Mouse (Mus musculus) ES-Bruce4 (cell line): ENCODE measurements around the gene E4f1. TPM values are rescaled to one million over a fixed set of nuclear protein-coding genes. Genes with fewer than 3 reads are reported as not detected.
A peak's percentile ranks its signal among the peaks of the same experiment; 100 is the strongest.

Source experiments
- H3K27ac ChIP-seq: 2 replicates; pipeline ENCODE4 v1.5.1; 2012; ENCODE audit warnings: low read length, inconsistent platforms; ENCODE audit not compliant: insufficient read depth
- H3K27me3 ChIP-seq: 2 replicates; pipeline ENCODE4 v1.6.1; 2012; ENCODE audit warnings: mild to moderate bottlenecking, low read length, inconsistent platforms; ENCODE audit not compliant: control insufficient read depth, poor library complexity, insufficient read depth, severe bottlenecking
- H3K36me3 ChIP-seq: 2 replicates; pipeline ENCODE4 v1.6.1; 2012; ENCODE audit warnings: inconsistent platforms, mild to moderate bottlenecking, low read length, moderate library complexity; ENCODE audit not compliant: control insufficient read depth, poor library complexity, insufficient read depth, severe bottlenecking
- H3K4me1 ChIP-seq: one replicate; pipeline ENCODE4 v1.8.1; 2011; ENCODE audit warnings: low read length; ENCODE audit not compliant: control insufficient read depth, insufficient read depth
- H3K4me3 ChIP-seq: 2 replicates; pipeline ENCODE4 v1.5.1; 2011; ENCODE audit warnings: low read depth, mild to moderate bottlenecking, low read length
- H3K9ac ChIP-seq: 2 replicates; pipeline ENCODE4 v1.6.1; 2012; ENCODE audit warnings: low read depth, mild to moderate bottlenecking, inconsistent platforms; ENCODE audit not compliant: poor library complexity, severe bottlenecking
- H3K9me3 ChIP-seq: replicated peaks from 2 replicates; pipeline ENCODE4 v1.6.1; 2012; ENCODE audit warnings: mild to moderate bottlenecking, low read length, inconsistent platforms; ENCODE audit not compliant: control insufficient read depth, poor library complexity, insufficient read depth, severe bottlenecking
- CTCF ChIP-seq: IDR thresholded peaks from one replicate; pipeline ENCODE4 v1.8.1; 2011; ENCODE audit warnings: low read depth, low read length
- EP300 ChIP-seq: IDR thresholded peaks from 2 replicates; pipeline ENCODE4 v1.6.1; 2011; ENCODE audit warnings: low read depth, low read length; ENCODE audit not compliant: insufficient read depth
- POLR2A ChIP-seq: IDR thresholded peaks from one replicate; pipeline ENCODE4 v1.8.1; 2011; ENCODE audit warnings: low read length; ENCODE audit not compliant: insufficient read depth
- polyA plus RNA-seq: library from polyadenylated mRNA; stranded (reverse); fragments of >200 nt; gene quantifications from 2 replicates; pipeline ENCODE4 v1.2.4, GENCODE M21; 2011; ENCODE audit warnings: low read depth; ENCODE audit not compliant: missing spikeins, insufficient read depth, insufficient read length

E4f1 gene
- polyA plus RNA-seq, 1 experiment, result 15.3 TPM

DNA sequence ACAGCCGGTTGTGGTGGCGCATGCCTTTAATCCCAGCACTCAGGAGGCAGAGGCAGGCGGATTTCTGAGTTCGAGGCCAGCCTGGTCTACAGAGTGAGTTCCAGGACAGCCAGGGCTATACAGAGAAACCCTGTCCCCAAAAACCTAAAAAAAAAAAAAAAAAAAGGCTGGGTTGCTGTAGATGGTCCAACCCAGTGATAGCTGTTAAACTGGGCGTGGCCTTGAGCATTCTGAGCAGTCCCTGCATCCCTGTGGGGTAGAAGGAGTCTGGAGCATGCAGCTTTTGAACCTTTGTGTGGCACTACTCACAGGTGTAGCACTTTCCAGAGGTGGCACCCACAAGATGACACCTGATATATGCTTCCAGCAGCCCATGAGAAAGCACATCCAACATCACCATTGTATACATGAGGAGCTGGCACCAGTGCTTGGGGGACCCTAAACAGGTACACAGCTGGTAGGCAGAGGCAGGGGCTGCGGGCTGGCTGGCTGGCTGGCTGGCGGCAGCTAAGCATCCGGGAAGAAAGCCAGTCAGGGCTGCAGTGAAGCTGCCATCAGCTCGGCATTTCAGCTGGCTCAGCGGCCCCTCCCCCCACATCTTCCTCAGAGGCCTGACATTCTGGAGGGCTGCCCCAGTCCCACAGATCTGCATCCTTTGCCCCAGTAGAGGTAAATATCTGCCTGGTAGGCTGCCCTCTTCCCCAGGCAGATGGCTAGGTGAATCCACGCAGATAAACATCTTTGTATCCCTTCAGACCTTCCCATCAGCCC, 15.2 kb upstream of the E4f1 start:
- Histone ChIP-seq H3K9me3 (no peaks in the 10 kb centered on the region), H3K9ac (no peak overlapping the region), H3K36me3 (no peaks in the 10 kb centered on the region), H3K4me3 (no peak overlapping the region), H3K27ac (no peak overlapping the region), H3K27me3 (no peaks in the 10 kb centered on the region), H3K4me1 (no peaks in the 10 kb centered on the region)
- TF ChIP-seq EP300 (no peak), POLR2A (no peak), CTCF (no peak)

DNA sequence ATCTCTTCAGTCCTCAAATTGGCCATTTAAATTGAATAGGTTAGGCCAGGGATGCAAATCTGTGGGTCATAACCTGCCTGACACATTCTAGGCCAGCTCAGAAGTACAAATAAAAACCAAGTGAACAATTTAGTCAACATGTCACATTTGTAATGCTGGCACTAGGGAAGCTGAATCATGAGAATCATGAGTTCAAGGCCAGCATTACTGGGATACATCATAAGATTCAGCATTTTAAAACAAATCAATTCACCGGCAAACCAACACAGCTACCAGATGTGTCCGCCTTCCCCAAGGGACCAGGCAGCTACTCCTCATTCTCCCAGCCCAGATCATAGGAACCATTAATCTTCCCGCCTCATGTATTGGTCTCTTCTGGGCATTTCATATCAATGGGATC, 13.4 kb upstream of the E4f1 start:
- Histone ChIP-seq H3K9me3 (no peaks in the 10 kb centered on the region), H3K9ac (no peak overlapping the region), H3K36me3 (no peaks in the 10 kb centered on the region), H3K27me3 (no peaks in the 10 kb centered on the region), H3K4me3 (no peak overlapping the region), H3K4me1 (peaks cover 1% of the 10 kb centered on the region), H3K27ac (no peak overlapping the region)
- TF ChIP-seq POLR2A (no peak), CTCF (no peak), EP300 (no peak)

DNA sequence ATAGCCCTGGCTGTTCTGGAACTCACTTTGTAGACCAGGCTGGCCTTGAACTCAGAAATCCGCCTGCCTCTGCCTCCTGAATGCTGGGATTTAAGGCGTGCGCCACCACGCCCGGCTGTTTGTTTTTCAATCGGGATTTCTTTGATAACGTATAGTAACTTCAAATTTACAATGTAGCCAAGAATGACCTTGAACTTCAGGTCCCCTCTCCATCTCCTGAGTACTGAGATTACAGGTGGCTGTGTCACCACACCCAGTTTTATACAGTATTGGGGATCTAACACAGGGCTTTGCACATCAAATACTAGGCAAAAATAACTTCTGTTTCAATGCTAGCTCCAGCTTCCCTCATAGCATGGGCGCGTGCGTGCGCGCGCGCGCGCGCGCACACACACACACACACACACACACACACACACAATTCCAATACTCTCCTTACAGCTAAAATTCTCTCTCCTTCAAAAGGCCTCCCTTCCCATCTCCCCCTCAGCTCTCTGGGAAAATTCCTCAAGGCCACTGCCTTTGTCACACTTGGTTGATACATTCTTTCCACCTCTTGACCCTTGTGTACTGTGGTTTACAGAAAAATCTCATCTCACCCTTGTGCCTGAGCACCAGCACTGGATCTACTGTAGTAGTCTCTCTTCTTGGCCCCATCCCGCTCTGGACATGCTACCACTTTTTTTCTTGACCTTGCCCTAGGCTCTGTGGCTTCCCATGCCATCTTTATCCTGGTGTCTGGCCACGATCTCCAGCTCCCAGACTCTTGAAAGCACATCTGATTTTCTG, 11.1 kb upstream of the E4f1 start:
- H3K4me3 ChIP-seq, result no peak overlapping the region
- H3K9ac ChIP-seq, result no peak overlapping the region
- H3K27ac ChIP-seq, result 0 out of 2 replicates have a peak overlapping the region, but pooled peaks have one; percentile 26
- peaks cover 1% of the 10 kb centered on the region for H3K4me1 ChIP-seq
- 0 out of 2 replicates have a peak, but pooled peaks cover 5% of the 10 kb centered on the region for H3K36me3 ChIP-seq
- no peaks in the 10 kb centered on the region for H3K9me3 ChIP-seq
- TF ChIP-seq POLR2A (no peak), CTCF (no peak), EP300 (no peak)
- H3K27me3 ChIP-seq, result no peaks in the 10 kb centered on the region

DNA sequence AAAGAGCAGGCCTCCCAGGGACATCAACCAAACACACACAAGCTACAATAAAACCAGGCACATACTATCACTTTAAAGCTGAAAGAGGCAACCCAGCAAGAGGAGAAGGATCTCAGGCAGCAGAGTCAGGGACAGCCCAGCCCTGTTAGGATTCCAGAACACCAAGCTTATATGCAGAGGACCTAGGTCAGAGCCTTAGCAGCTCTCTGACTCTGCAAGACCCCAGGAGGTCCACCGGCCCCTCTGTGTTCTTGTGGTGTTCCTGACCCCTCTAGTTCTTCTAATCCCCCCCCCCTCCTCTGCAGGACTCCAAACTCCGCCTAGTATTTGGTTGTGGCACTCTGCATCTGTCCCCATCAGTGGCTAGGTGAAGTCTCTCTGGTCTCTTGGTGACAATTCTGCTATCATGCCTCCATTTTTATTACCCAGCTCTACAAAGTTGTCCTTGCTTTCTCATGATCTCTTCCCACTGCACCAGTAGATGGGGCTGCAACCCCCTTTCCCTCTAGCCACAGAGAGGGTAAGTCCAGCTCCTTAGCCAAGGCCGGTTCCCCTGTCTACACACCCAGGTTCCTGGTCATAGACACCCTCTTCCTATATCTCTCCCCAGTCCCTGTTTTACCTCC, 10.2 kb upstream of the E4f1 start:
- Histone ChIP-seq H3K27me3 (no peaks in the 10 kb centered on the region), H3K36me3 (peaks cover 5% of the 10 kb centered on the region; the same call in 1 of the 2 replicates), H3K4me3 (no peak overlapping the region), H3K27ac (0 out of 2 replicates have a peak overlapping the region, but pooled peaks have one; percentile 17), H3K9ac (peak overlapping the region; percentile 27; the same call in 1 of the 2 replicates), H3K9me3 (no peaks in the 10 kb centered on the region), H3K4me1 (peaks cover 1% of the 10 kb centered on the region)
- peak; percentile 59 for TF ChIP-seq CTCF
- no peak for TF ChIP-seq POLR2A

DNA sequence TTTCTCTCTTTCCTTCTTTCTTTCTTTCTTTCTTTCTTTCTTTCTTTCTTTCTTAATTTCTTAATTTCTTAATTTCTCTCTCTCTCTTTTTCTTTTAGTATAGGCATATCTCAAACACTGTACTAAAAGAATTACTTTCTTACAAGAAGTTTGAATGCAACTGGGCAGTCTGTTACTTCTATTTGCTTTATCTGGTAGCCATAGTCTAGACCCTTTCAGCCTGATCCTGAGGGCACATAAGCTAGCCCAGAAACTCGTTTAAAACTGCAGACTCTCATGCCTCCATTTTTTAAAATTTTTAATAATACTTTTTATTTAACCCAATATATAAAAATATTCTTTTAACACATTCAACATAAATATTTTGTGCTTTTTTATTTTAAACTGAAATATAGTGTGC, 9.3 kb upstream of the E4f1 start:
- H3K9ac ChIP-seq, result peak overlapping the region; percentile 70
- no peaks in the 10 kb centered on the region for H3K9me3 ChIP-seq
- no peaks in the 10 kb centered on the region for H3K27me3 ChIP-seq
- TF ChIP-seq POLR2A (no peak), CTCF (no peak), EP300 (no peak)
- peaks cover 1% of the 10 kb centered on the region for H3K4me1 ChIP-seq
- H3K27ac ChIP-seq, result no peak overlapping the region
- peaks cover 5% of the 10 kb centered on the region; the same call in 1 of the 2 replicates for H3K36me3 ChIP-seq
- H3K4me3 ChIP-seq, result no peak overlapping the region; the same call in 1 of the 2 replicates
